ENCODE assay signal across 25 mouse cellular contexts in the genomic region with DNA sequence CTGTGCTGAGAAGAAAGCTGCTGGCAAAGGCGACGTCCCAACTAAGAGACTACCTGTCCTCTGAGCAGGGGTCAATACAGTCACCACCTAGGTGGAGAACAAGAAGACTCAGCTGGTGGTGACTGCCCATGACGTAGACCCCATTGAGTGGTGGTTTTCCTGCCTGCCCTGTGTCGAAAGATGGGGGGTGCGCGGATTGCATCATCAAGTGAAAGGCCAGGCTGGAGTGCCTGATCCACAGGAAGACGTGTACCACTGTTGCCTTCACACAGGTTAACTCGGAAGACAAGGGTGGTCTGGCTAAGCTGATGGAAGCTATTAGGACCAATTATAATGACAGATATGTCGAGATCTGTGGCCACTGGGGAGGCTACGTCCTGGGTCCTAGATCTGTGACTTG.
"Had no signal": no experiment of that assay in that cellular context is flagged by ENCODE, and none has a peak within 500 bp of the region (broad histone marks: within the 10 kb centered on the region; RNA-seq: fewer than 3 reads in every experiment).

No protein-coding gene starts in this region.

- H3K27me3 ChIP-seq: heart, embryonic 12.5 days; hindbrain, embryonic 12.5 days; intestine, embryonic 15.5 days; limb, embryonic 12.5 days; liver, embryonic 12.5 days had no signal

- DNase-seq: gastrocnemius, postnatal 14 days; gastrocnemius, postnatal 36 days; heart, postnatal 10 days; heart, postnatal 4 days; kidney, adult 18-20 months; kidney, adult 8-10 months; kidney, postnatal 10 days; kidney, postnatal 25 days; kidney, postnatal 4 days; layer of hippocampus, adult 9-11 months; liver had no signal

- H3K4me3 ChIP-seq: heart, embryonic 10.5 days; heart, embryonic 12.5 days; hindbrain, embryonic 10.5 days; hindbrain, embryonic 12.5 days; intestine, embryonic 15.5 days; left cerebral cortex, adult 2 months; limb, embryonic 10.5 days; limb, embryonic 12.5 days; liver, embryonic 12.5 days had no signal

- H3K9me3 ChIP-seq: heart, embryonic 10.5 days; hindbrain, embryonic 12.5 days; intestine, embryonic 15.5 days; limb, embryonic 10.5 days; limb, embryonic 12.5 days; liver, embryonic 12.5 days had no signal

- H3K4me1 ChIP-seq: hindbrain, embryonic 12.5 days; limb, embryonic 12.5 days; liver, embryonic 12.5 days had no signal

- ATAC-seq: hindbrain, embryonic 16.5 days; inflammation-experienced regulatory T-cells, adult 6 months; intestine, postnatal 0 days; liver, embryonic 12.5 days had no signal

- H3K27ac ChIP-seq: heart, embryonic 10.5 days; hindbrain, embryonic 12.5 days; hindbrain, embryonic 14.5 days; intestine, embryonic 15.5 days; left cerebral cortex, adult 2 months; limb, embryonic 10.5 days; limb, embryonic 12.5 days; liver, embryonic 12.5 days; liver, embryonic 14.5 days had no signal

- H3K4me2 ChIP-seq: heart, embryonic 12.5 days; hindbrain, embryonic 12.5 days; hindbrain, embryonic 14.5 days; intestine, embryonic 15.5 days; limb, embryonic 12.5 days; liver, embryonic 12.5 days had no signal

- H3K9ac ChIP-seq: heart, embryonic 12.5 days; hindbrain, embryonic 12.5 days; hindbrain, embryonic 14.5 days; intestine, embryonic 15.5 days; limb, embryonic 12.5 days; liver, embryonic 12.5 days; liver, embryonic 14.5 days had no signal

- H3K36me3 ChIP-seq: heart, embryonic 10.5 days; heart, embryonic 12.5 days; hindbrain, embryonic 10.5 days; hindbrain, embryonic 12.5 days; intestine, embryonic 15.5 days; limb, embryonic 10.5 days; limb, embryonic 12.5 days; liver, embryonic 12.5 days had no signal
